Mouse (Mus musculus): ENCODE results near the gene Fam192a. TPM values are rescaled to one million over a fixed set of nuclear protein-coding genes. Genes with fewer than 3 reads are reported as not detected.

Fam192a gene
- 54.6 TPM for polyA plus RNA-seq (2014; fragmentation: Illumina TruSeq; extraction: RNeasy Lipid Tissue Mini Kit (QIAGEN cat#74804); ENCODE audit: low read depth, low replicate concordance)

GRCm38 (mm10) chr8:94601607-94602385 lies at the start of gene Fam192a, which contains the start of gene Rspry1:
TSS of gene Fam192a (minus strand) at chr8:94601997.
TSS of gene Rspry1 (plus strand) at chr8:94601937.

GRCm38 (mm10) chr8:94532873-94533671 lies 68.7 kb downstream of the Fam192a start, which contains the start of gene Cpne2:
TSS of gene Cpne2 (plus strand) at chr8:94532990.

Other genes with a start within 250 kb of the Fam192a start
- 191 TPM for gene Herpud1, start 215.6 kb downstream of the Fam192a start, polyA plus RNA-seq (2014; fragmentation: Illumina TruSeq; extraction: RNeasy Lipid Tissue Mini Kit (QIAGEN cat#74804); ENCODE audit: low read depth, low replicate concordance)
- 2.7 TPM for gene Nlrc5, start 167.6 kb downstream of the Fam192a start, polyA plus RNA-seq (2014; fragmentation: Illumina TruSeq; extraction: RNeasy Lipid Tissue Mini Kit (QIAGEN cat#74804); ENCODE audit: low read depth, low replicate concordance)
- 3.6 TPM for gene Cpne2, start 69.0 kb downstream of the Fam192a start, polyA plus RNA-seq (2014; fragmentation: Illumina TruSeq; extraction: RNeasy Lipid Tissue Mini Kit (QIAGEN cat#74804); ENCODE audit: low read depth, low replicate concordance)
- 56.8 TPM for gene Rspry1, start 60 bp downstream of the Fam192a start, polyA plus RNA-seq (2014; fragmentation: Illumina TruSeq; extraction: RNeasy Lipid Tissue Mini Kit (QIAGEN cat#74804); ENCODE audit: low read depth, low replicate concordance)
- 151 TPM for gene Arl2bp, start 64.6 kb upstream of the Fam192a start, polyA plus RNA-seq (2014; fragmentation: Illumina TruSeq; extraction: RNeasy Lipid Tissue Mini Kit (QIAGEN cat#74804); ENCODE audit: low read depth, low replicate concordance)
- 6.4 TPM for gene Pllp, start 94.3 kb upstream of the Fam192a start, polyA plus RNA-seq (2014; fragmentation: Illumina TruSeq; extraction: RNeasy Lipid Tissue Mini Kit (QIAGEN cat#74804); ENCODE audit: low read depth, low replicate concordance)
- 0.20 TPM for gene Ccl22, start 143.6 kb upstream of the Fam192a start, polyA plus RNA-seq (2014; fragmentation: Illumina TruSeq; extraction: RNeasy Lipid Tissue Mini Kit (QIAGEN cat#74804); ENCODE audit: low read depth, low replicate concordance)
- gene Cx3cl1, start 170.0 kb upstream of the Fam192a start, polyA plus RNA-seq (2014; fragmentation: Illumina TruSeq; extraction: RNeasy Lipid Tissue Mini Kit (QIAGEN cat#74804); ENCODE audit: low read depth, low replicate concordance): 2.9 TPM
- not detected for gene Ccl17, start 208.5 kb upstream of the Fam192a start, polyA plus RNA-seq (2014; fragmentation: Illumina TruSeq; extraction: RNeasy Lipid Tissue Mini Kit (QIAGEN cat#74804); ENCODE audit: low read depth, low replicate concordance)
- gene Coq9, start 236.3 kb upstream of the Fam192a start, polyA plus RNA-seq (2014; fragmentation: Illumina TruSeq; extraction: RNeasy Lipid Tissue Mini Kit (QIAGEN cat#74804); ENCODE audit: low read depth, low replicate concordance): 24.6 TPM
- 3.2 TPM for gene Ciapin1, start 236.4 kb upstream of the Fam192a start, polyA plus RNA-seq (2014; fragmentation: Illumina TruSeq; extraction: RNeasy Lipid Tissue Mini Kit (QIAGEN cat#74804); ENCODE audit: low read depth, low replicate concordance)